Mouse (Mus musculus) kidney, postnatal 10 days (tissue): ENCODE data around the gene Vgll4.
A peak's percentile ranks its signal among the peaks of the same experiment; 100 is the strongest.
"Not testable (repeated sequence)": the region's sequence is repeated elsewhere in the genome, so short reads cannot be mapped to it uniquely, and the experiment has no call there.

ENCODE experiments used
- DNase-seq: peaks from one replicate; pipeline ENCODE4 v3.0.0; 2021; ENCODE audit warnings: mixed read lengths

The Vgll4 gene

GRCm38 (mm10) chr6:114891272-114891671 is 78.5 kb downstream of the Vgll4 start:
- no peak for DNase-seq

- DNase-seq = peak; percentile 86
Observed at GRCm38 (mm10) chr6:114890411-114891115, 79.2 kb downstream of the Vgll4 start.

- DNase-seq = not testable (repeated sequence)
Observed at GRCm38 (mm10) chr6:114889971-114890370, 79.8 kb downstream of the Vgll4 start.

GRCm38 (mm10) chr6:114888922-114889321 is 80.9 kb downstream of the Vgll4 start:
- DNase-seq = peak; percentile 93

GRCm38 (mm10) chr6:114886504-114887361 is 83.1 kb downstream of the Vgll4 start:
- no peak for DNase-seq

- no peak for DNase-seq
Observed at GRCm38 (mm10) chr6:114886012-114886411, 83.8 kb downstream of the Vgll4 start.

GRCm38 (mm10) chr6:114885129-114885528 is 84.7 kb downstream of the Vgll4 start:
- DNase-seq = no peak

- DNase-seq = peak; percentile 86
Observed at GRCm38 (mm10) chr6:114883261-114883740, 86.5 kb downstream of the Vgll4 start.

- DNase-seq = no peak
Observed at GRCm38 (mm10) chr6:114882675-114883074, 87.1 kb downstream of the Vgll4 start.

GRCm38 (mm10) chr6:114882212-114882611 is 87.6 kb downstream of the Vgll4 start:
- no peak for DNase-seq

- no peak for DNase-seq
Observed at GRCm38 (mm10) chr6:114880798-114881197, 89.0 kb downstream of the Vgll4 start.

- peak; percentile 83 for DNase-seq
Observed at GRCm38 (mm10) chr6:114878841-114879520, 90.8 kb downstream of the Vgll4 start.

GRCm38 (mm10) chr6:114876546-114876945 is 93.2 kb downstream of the Vgll4 start:
- DNase-seq = no peak

- no peak for DNase-seq
Observed at GRCm38 (mm10) chr6:114876033-114876432, 93.8 kb downstream of the Vgll4 start.

- peak; percentile 97 for DNase-seq
Observed at GRCm38 (mm10) chr6:114875018-114875558, 94.7 kb downstream of the Vgll4 start.

GRCm38 (mm10) chr6:114874138-114874928 is 95.5 kb downstream of the Vgll4 start:
- DNase-seq = peak; percentile 71

- no peak for DNase-seq
Observed at GRCm38 (mm10) chr6:114873808-114874137, 96.0 kb downstream of the Vgll4 start.

GRCm38 (mm10) chr6:114871010-114871660 is 98.7 kb downstream of the Vgll4 start:
- no peak for DNase-seq

- DNase-seq = no peak
Observed at GRCm38 (mm10) chr6:114869501-114870076, 100.2 kb downstream of the Vgll4 start.

- no peak for DNase-seq
Observed at GRCm38 (mm10) chr6:114868656-114869055, 101.1 kb downstream of the Vgll4 start.

- DNase-seq = no peak
Observed at GRCm38 (mm10) chr6:114866619-114867018, 103.2 kb downstream of the Vgll4 start.
